Mouse (Mus musculus) limb, embryonic 13.5 days (tissue): ENCODE measurements around the gene Zik1. TPM values are rescaled to one million over a fixed set of nuclear protein-coding genes. Genes with fewer than 3 reads are reported as not detected.
A peak's percentile ranks its signal among the peaks of the same experiment; 100 is the strongest.

Experiments used
- ATAC-seq: fragments of 200-750 bp; cut with Nextera tagmentation; 2 replicates; pipeline ENCODE4 v1.8.0; 2017; ENCODE audit warnings: low read depth, moderate number of reproducible peaks, moderate TSS enrichment; ENCODE audit not compliant: low FRiP score
- H3K27ac ChIP-seq: fragments of 300-500 bp; sonication (generic); 2 replicates; pipeline ENCODE4 v1.5.1; 2015; ENCODE audit warnings: inconsistent platforms, mild to moderate bottlenecking, moderate library complexity
- H3K27me3 ChIP-seq: fragments of 300-500 bp; sonication (generic); 2 replicates; pipeline ENCODE4 v1.6.1; 2015; ENCODE audit warnings: mild to moderate bottlenecking, inconsistent platforms
- H3K36me3 ChIP-seq: fragments of 300-500 bp; sonication (generic); 2 replicates; pipeline ENCODE4 v1.6.1; 2015; ENCODE audit warnings: inconsistent platforms, mild to moderate bottlenecking, moderate library complexity
- H3K4me1 ChIP-seq: fragments of 300-500 bp; sonication (generic); 2 replicates; pipeline ENCODE4 v1.6.1; 2015; ENCODE audit warnings: inconsistent platforms
- H3K4me2 ChIP-seq: fragments of 300-500 bp; sonication (generic); replicated peaks from 2 replicates; pipeline ENCODE4 v1.6.1; 2015; ENCODE audit warnings: inconsistent platforms, mild to moderate bottlenecking, moderate library complexity
- H3K4me3 ChIP-seq: fragments of 300-500 bp; sonication (generic); 2 replicates; pipeline ENCODE4 v1.5.1; 2015; ENCODE audit warnings: moderate library complexity, mild to moderate bottlenecking, inconsistent platforms
- H3K9ac ChIP-seq: fragments of 300-500 bp; sonication (generic); 2 replicates; pipeline ENCODE4 v1.6.1; 2015; ENCODE audit warnings: mild to moderate bottlenecking, inconsistent platforms
- H3K9me3 ChIP-seq: fragments of 300-500 bp; sonication (generic); 2 replicates; pipeline ENCODE4 v1.6.1; 2016; ENCODE audit warnings: inconsistent platforms
- WGBS: fragments of 180-500 bp; shearing (Covaris S2); methylation state at CpG from one replicate; pipeline ENCODE4 v1.1.7; 2015; 5-methylcytosine and 5-hydroxymethylcytosine counted together
- polyA plus RNA-seq: library from polyadenylated mRNA; unstranded; fragments of >200 nt; fragmentation: Nextera tagmentation; extraction: Ambion mirVana; gene quantifications from 2 replicates; pipeline ENCODE4 v1.2.1, GENCODE M21; 2015

The Zik1 gene
- 22.4 and 22.7 TPM in 2 replicates for polyA plus RNA-seq

GRCm38 (mm10) chr7:10494786-10495521, at the start of gene Zik1:
Gene Zik1, minus strand, starts transcription at chr7:10495394.
- peak within 1 kb of the TSS; percentile 75 for H3K4me2 ChIP-seq
- WGBS: 2% methylated on average over 33 of the region's 33 CpGs

GRCm38 (mm10) chr7:10495578-10495977, 384 bp upstream of the Zik1 start:
- H3K4me1 ChIP-seq: peaks cover 9% of the 10 kb centered on the region
- WGBS: 38% methylated on average over 6 of the region's 6 CpGs
- H3K9me3 ChIP-seq: no peaks in the 10 kb centered on the region
- peaks cover 28% of the 10 kb centered on the region for H3K36me3 ChIP-seq
- H3K4me3 ChIP-seq: peak overlapping the region; percentile 73
- no peaks in the 10 kb centered on the region for H3K27me3 ChIP-seq
- peak overlapping the region; percentile 75 for H3K4me2 ChIP-seq
- no peak for ATAC-seq
- H3K27ac ChIP-seq: no peak overlapping the region
- no peak overlapping the region for H3K9ac ChIP-seq

More at GRCm38 (mm10) chr7:10494786-10495521, at the start of gene Zik1:
- Histone ChIP-seq H3K36me3 (peaks cover 34% of the 10 kb centered on the region), H3K4me1 (peaks cover 9% of the 10 kb centered on the region), H3K9ac (peak within 1 kb of the TSS; percentile 84), H3K9me3 (no peaks in the 10 kb centered on the region), H3K4me3 (peak within 1 kb of the TSS; percentile 73), H3K27me3 (no peaks in the 10 kb centered on the region), H3K27ac (peak within 1 kb of the TSS; percentile 52; the same call in 1 of the 2 replicates)
- ATAC-seq: peak; percentile 99

- WGBS: 63% methylated on average over 18 of the region's 18 CpGs
- Histone ChIP-seq H3K9ac (no peak overlapping the region), H3K4me2 (peak overlapping the region; percentile 43), H3K27me3 (no peaks in the 10 kb centered on the region), H3K4me3 (peak overlapping the region; percentile 31), H3K36me3 (no peaks in the 10 kb centered on the region), H3K4me1 (no peaks in the 10 kb centered on the region), H3K9me3 (no peaks in the 10 kb centered on the region), H3K27ac (no peak overlapping the region)
- no peak for ATAC-seq
Measured at GRCm38 (mm10) chr7:10480588-10481233, 14.5 kb downstream of the Zik1 start.

- Histone ChIP-seq H3K4me2 (no peak overlapping the region), H3K9me3 (no peaks in the 10 kb centered on the region), H3K4me1 (no peaks in the 10 kb centered on the region), H3K27me3 (no peaks in the 10 kb centered on the region), H3K9ac (no peak overlapping the region), H3K36me3 (no peaks in the 10 kb centered on the region), H3K27ac (no peak overlapping the region), H3K4me3 (no peak overlapping the region)
- ATAC-seq: no peak
Measured at GRCm38 (mm10) chr7:10479813-10480212, 15.4 kb downstream of the Zik1 start.

- no peak overlapping the region for H3K9ac ChIP-seq
- 0 out of 2 replicates have a peak, but pooled peaks cover 7% of the 10 kb centered on the region for H3K9me3 ChIP-seq
- H3K4me2 ChIP-seq: no peak overlapping the region
- 71% methylated on average over 3 of the region's 3 CpGs for WGBS
- no peaks in the 10 kb centered on the region for H3K27me3 ChIP-seq
- ATAC-seq: no peak
- H3K4me1 ChIP-seq: no peaks in the 10 kb centered on the region
- no peaks in the 10 kb centered on the region for H3K36me3 ChIP-seq
- H3K27ac ChIP-seq: no peak overlapping the region
- no peak overlapping the region for H3K4me3 ChIP-seq
Measured at GRCm38 (mm10) chr7:10458166-10458565, 37.0 kb downstream of the Zik1 start.

GRCm38 (mm10) chr7:10443031-10443430, 52.2 kb downstream of the Zik1 start, which contains the start of gene Vmn1r67:
Gene Vmn1r67, plus strand, starts transcription at chr7:10443331.
- Histone ChIP-seq H3K4me3 (no peak within 1 kb of the TSS), H3K4me1 (no peaks in the 10 kb centered on the region), H3K36me3 (no peaks in the 10 kb centered on the region), H3K4me2 (no peak within 1 kb of the TSS), H3K27me3 (no peaks in the 10 kb centered on the region), H3K9me3 (0 out of 2 replicates have a peak, but pooled peaks cover 11% of the 10 kb centered on the region), H3K27ac (no peak within 1 kb of the TSS), H3K9ac (no peak within 1 kb of the TSS)
- ATAC-seq: no peak

Other genes starting within 250 kb of the Zik1 start
- not detected in 2 replicates for gene Vmn1r66, start 217.4 kb downstream of the Zik1 start, polyA plus RNA-seq
- gene Vmn1r67, start 52.1 kb downstream of the Zik1 start, polyA plus RNA-seq: not detected in 2 replicates
- not detected in 2 replicates for gene Vmn1r68, start 63.1 kb upstream of the Zik1 start, polyA plus RNA-seq
- gene Vmn1r69, start 118.3 kb upstream of the Zik1 start, polyA plus RNA-seq: not detected in 2 replicates
- not detected in 2 replicates for gene Vmn1r70, start 136.1 kb upstream of the Zik1 start, polyA plus RNA-seq
- not detected in 2 replicates for gene Nlrp4b, start 192.4 kb upstream of the Zik1 start, polyA plus RNA-seq